Mouse (Mus musculus): ENCODE data around the gene Pyroxd2.
"Not testable (repeated sequence)": the region's sequence is repeated elsewhere in the genome, so short reads cannot be mapped to it uniquely, and the experiment has no call there.

Pyroxd2 gene

GRCm38 (mm10) chr19:42752363-42752931 is at the start of gene Pyroxd2:
Gene Pyroxd2 (minus strand): TSS chr19:42752775.
- no peak for DNase-seq (ENCODE audit: low read depth)

- no peak for DNase-seq (ENCODE audit: low read depth)
Measured at GRCm38 (mm10) chr19:42797866-42798265, 45.3 kb upstream of the Pyroxd2 start.

- no peak for DNase-seq (ENCODE audit: low read depth)
Measured at GRCm38 (mm10) chr19:42795801-42796200, 43.2 kb upstream of the Pyroxd2 start.

- peak; percentile 84 for DNase-seq (ENCODE audit: low read depth)
Measured at GRCm38 (mm10) chr19:42794914-42795613, 42.5 kb upstream of the Pyroxd2 start.

GRCm38 (mm10) chr19:42788311-42788710 is 35.7 kb upstream of the Pyroxd2 start:
- DNase-seq (ENCODE audit: low read depth) = no peak

- no peak for DNase-seq (ENCODE audit: low read depth)
Measured at GRCm38 (mm10) chr19:42785562-42786220, 33.1 kb upstream of the Pyroxd2 start.

- peak; percentile 4 for DNase-seq (ENCODE audit: low read depth)
Measured at GRCm38 (mm10) chr19:42785129-42785528, 32.6 kb upstream of the Pyroxd2 start.

GRCm38 (mm10) chr19:42780156-42780538 is 27.6 kb upstream of the Pyroxd2 start:
- not testable (repeated sequence) for DNase-seq (ENCODE audit: low read depth)

- DNase-seq (ENCODE audit: low read depth) = peak; percentile 92
Measured at GRCm38 (mm10) chr19:42779531-42780155, 27.1 kb upstream of the Pyroxd2 start, which contains the start of gene Hps1. Gene Hps1 (minus strand): TSS chr19:42779978.

- DNase-seq (ENCODE audit: low read depth) = peak; percentile 44
Measured at GRCm38 (mm10) chr19:42777801-42778200, 25.2 kb upstream of the Pyroxd2 start.

GRCm38 (mm10) chr19:42776813-42777212 is 24.2 kb upstream of the Pyroxd2 start:
- DNase-seq (ENCODE audit: low read depth) = peak; percentile 63

- DNase-seq (ENCODE audit: low read depth) = no peak
Measured at GRCm38 (mm10) chr19:42770141-42770872, 17.7 kb upstream of the Pyroxd2 start.

- DNase-seq (ENCODE audit: low read depth) = no peak
Measured at GRCm38 (mm10) chr19:42769648-42770047, 17.1 kb upstream of the Pyroxd2 start.

- no peak for DNase-seq (ENCODE audit: low read depth)
Measured at GRCm38 (mm10) chr19:42767361-42767760, 14.8 kb upstream of the Pyroxd2 start.

GRCm38 (mm10) chr19:42764398-42764797 is 11.8 kb upstream of the Pyroxd2 start:
- DNase-seq (ENCODE audit: low read depth) = no peak

GRCm38 (mm10) chr19:42756671-42757070 is 4.1 kb upstream of the Pyroxd2 start:
- DNase-seq (ENCODE audit: low read depth) = no peak

GRCm38 (mm10) chr19:42755148-42755870 is 2.7 kb upstream of the Pyroxd2 start:
- DNase-seq (ENCODE audit: low read depth) = no peak

- no peak for DNase-seq (ENCODE audit: low read depth)
Measured at GRCm38 (mm10) chr19:42753141-42753917, 754 bp upstream of the Pyroxd2 start.

- no peak for DNase-seq (ENCODE audit: low read depth)
Measured at GRCm38 (mm10) chr19:42750196-42750595, 2.4 kb downstream of the Pyroxd2 start.

- DNase-seq (ENCODE audit: low read depth) = no peak
Measured at GRCm38 (mm10) chr19:42746702-42747101, 5.9 kb downstream of the Pyroxd2 start.

- DNase-seq (ENCODE audit: low read depth) = no peak
Measured at GRCm38 (mm10) chr19:42745869-42746224, 6.7 kb downstream of the Pyroxd2 start.
